Mouse (Mus musculus) ovary, postnatal 36 days (tissue): ENCODE measurements around the gene Vwa2.

Source experiments
- DNase-seq: peaks from one replicate; pipeline ENCODE4 v3.0.0; 2022; ENCODE audit warnings: low spot score, mixed read lengths

Gene Vwa2

DNA sequence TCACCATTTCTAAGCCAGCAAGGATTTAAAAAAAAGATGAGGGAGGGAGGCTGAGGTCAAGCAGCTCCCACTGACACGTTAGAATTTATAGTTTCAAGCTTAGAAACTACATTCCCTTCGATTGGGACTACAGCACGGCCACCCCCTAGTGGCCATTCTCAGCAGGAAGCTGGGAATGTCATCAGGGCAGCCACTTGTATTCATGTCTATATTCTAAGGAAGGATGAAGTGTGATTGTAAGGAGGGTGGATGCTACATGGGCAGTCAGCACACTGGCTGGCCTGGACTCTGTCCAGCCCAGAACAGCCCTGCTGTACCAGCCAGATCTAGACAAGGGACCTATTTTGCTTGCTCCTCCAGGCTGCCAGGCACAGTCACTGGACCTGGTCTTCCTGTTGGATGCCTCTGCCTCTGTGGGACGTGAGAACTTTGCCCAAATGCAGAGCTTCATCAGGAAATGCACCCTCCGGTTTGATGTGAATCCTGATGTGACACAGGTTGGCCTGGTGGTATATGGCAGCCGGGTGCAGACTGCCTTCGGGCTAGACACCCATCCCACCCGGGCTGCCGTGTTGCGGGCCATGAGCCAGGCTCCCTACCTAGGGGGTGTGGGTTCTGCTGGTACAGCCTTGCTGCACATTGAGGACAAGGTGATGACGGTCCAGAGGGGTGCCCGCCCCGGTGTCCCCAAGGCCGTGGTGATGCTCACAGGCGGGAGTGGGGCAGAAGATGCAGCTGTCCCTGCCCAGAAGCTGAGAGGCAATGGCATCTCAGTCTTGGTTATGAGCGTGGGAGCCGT, 34.6 kb downstream of the Vwa2 start:
- peak; percentile 27 for DNase-seq

DNA sequence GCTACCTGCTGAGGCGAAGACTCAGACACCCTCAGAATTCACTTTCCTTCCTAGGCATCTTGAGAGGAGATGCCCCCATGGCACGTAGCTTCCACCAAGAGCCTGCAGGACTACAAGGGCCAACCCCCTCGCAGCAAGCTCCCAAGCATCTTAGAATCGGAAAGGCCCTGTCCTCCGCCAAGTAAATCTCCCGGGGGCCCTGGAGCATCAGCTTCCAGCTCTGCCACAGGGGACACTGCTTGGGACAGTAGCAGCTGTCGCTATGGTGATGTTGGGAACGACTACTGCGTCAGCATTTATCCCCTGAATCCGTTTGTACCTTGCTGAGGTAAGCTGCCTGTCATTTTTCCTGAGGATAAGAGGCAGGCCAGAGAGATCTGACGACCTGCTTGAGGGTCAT, 36.5 kb downstream of the Vwa2 start:
- no peak for DNase-seq

DNA sequence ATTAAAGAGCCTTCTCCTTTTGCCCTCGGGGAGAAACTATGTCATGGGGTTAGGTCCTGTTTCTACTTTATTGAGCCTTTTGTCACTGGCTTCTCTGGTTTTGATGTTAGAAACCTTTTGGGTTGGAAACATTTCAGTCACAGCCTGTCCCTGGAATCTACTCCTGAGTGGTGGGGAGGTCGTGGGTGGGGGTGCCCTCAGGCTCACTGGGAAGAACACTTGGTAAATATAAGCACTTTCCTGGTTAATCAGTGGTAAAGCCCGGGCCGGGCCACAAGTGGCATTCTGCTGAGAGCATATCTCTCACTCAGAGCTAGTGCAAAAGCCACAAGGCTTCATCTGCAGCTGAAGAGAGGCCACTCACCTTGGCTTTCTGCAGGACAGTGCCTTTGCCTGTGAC, 39.7 kb downstream of the Vwa2 start:
- DNase-seq: no peak

DNA sequence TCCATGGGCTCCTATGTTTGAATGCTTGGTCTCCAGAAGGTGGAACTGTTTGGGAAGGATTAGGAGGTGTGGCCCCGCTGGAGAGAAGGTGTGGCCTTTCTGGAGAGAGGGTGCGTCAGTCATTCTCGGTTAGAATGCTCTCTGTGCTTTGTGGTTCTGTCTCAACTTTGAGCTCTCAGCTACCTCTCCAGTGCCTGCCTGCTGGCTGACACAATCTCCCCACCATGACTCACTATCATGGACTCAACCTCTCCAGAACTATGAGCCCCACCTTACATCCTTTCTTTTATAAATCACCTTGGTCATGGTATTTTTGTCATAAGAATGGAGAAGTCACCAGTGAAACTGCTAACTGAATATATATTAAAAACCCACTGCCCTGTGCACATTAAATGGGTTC, 40.6 kb downstream of the Vwa2 start:
- DNase-seq: no peak

DNA sequence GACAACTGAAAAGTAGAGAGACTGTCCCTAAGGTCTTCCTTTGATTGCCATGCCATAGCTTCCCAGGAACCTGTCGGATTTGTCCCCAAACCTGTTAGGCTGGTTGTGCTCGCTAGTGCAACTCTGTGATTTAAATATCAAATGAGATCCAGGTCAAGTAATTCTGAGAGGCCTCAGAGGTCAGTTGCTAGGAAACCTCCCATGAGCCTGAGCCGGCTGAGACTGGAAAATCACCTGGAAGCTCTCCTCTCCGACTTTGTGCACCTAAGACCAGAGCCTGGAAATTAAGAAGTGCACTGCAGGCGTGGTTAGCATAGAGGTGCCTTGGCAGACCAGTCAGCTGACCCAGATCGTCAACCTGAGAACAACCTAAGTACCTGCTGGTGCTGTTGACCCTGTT, 41.0 kb downstream of the Vwa2 start:
- no peak for DNase-seq

DNA sequence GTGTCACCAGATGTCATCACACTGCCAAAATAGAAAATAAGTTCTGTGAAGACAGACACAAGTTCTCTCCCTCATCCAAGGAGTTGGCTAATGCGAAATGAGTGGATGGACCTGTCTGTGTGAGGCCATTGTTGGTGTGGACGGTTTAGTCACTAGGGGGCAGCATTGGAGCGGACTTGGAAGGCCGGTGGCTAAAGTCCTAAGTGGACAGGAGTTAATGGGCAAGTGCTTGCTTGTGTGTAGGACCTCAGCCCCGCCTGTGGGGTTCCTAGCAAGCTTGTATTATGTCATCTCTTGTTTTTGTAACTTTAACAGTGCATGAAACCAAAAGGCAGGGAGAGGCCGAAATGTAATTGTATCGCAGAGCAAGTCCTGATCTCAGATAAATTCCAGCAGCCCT, 45.6 kb downstream of the Vwa2 start:
- DNase-seq: peak; percentile 82

DNA sequence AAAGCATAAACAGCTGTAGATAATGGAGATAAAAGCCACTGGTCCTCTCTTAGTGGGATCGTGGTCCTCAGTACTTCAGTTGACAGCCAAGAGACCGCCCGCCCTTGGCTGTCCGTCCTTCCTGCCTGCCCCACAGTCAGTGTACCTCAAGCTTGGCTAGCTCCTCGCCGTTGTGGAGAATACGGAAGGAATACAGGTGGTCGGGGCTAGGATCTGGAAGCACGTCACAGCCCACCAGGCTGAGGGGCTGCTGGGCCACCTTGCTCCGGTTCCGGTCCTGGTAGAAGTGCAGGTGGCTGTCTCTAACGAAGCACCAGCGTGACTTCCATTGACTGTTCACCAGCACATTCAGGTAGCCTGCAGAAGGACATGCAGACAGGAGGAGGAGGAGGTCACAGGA, 46.2 kb downstream of the Vwa2 start:
- DNase-seq: no peak

DNA sequence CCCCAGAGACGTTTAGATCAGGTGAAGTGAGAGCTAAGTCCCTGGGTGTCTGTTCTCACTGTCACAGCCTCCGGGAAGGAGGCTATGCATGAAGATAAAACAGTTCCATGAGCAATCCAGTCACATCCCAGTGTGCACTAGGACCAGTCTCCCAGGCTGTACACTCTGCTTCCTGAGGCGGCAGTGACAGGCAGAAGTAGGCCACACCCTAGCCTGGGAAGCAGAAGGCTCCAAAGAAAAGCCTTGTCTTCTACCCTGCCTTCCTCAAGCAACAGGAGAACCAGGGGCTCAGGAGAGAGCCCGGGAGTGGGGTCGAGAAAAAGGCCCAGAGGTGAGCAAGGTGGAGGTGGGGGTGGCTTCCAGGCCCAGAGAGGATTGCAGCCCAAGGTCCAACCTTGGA, 47.7 kb downstream of the Vwa2 start:
- no peak for DNase-seq

DNA sequence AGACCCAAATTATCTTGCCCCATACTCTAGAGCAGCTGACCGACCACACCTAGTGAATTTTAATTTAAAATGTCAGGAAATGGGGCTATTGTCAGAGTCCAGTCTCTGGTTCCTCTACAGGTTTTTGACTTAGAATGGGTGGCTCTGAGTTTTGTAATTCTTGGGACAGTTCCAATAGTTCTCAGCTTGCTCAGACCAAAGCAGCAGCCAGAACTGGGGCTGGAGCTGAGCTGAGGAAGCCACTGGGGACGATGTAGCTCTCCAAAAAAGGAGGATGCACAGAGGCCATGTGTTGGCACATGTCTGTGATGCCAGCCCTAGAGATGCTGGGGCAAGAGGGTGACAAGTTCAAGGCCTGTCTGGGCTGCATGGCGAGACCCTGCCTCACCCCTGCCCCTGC, 55.3 kb downstream of the Vwa2 start:
- DNase-seq: no peak

DNA sequence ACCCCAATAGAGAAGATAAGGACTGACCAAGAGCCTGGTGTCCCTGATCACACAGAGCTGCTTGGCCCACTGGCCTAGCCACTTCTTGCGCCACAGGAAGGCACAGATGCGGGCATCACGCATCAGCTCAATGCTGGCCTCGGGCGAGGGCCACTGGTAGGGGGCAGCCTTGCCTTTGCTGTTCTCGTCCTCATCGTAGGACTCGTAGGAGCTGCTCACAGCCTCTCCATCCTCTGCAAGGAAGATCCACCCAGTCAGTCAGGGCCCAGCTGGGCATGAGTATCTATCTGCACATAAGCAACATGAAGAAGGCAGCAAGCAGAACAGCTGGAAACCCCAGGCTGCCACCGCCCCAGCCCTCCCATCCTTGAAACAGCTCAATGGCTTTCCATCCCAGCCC, 56.0 kb downstream of the Vwa2 start:
- DNase-seq: peak; percentile 41

DNA sequence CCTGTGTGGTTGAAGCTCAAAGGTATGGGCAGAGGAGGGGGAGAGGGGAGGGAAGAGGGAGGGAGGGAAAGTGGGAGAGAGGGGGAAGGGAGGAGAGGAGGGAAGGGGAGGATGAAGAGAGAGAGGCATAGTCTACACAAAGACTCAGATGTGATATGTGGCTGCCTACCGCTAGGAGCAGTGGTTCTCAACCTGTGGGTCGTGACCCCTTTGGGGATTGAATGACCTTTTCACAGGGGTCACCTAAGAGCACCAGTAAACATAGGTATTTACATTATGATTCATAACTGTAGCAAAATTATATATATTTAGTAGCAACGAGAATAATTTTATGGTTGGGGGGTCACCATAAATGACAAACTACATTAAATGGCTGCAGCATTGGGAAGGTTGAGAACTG, 59.8 kb downstream of the Vwa2 start:
- DNase-seq: no peak

DNA sequence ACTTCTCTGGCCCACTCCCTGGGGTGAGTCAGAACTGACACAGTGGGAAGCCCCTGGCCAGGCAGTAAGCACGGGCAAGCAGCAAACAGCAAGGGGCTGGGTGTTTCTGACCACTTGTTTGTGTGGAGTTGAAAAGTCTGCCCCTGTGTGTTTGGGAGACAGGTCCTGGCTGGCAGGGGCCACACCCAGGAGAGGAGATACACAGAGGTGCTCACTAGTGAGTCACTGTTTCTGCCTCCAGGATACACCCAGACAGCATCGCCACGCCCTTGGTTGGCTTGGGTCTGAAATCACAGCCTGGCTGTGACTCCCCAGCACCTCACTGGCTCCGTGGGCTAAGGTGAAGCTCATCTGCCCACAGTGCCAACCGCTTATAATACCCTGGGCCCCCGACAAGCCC, 61.1 kb downstream of the Vwa2 start:
- DNase-seq: no peak

DNA sequence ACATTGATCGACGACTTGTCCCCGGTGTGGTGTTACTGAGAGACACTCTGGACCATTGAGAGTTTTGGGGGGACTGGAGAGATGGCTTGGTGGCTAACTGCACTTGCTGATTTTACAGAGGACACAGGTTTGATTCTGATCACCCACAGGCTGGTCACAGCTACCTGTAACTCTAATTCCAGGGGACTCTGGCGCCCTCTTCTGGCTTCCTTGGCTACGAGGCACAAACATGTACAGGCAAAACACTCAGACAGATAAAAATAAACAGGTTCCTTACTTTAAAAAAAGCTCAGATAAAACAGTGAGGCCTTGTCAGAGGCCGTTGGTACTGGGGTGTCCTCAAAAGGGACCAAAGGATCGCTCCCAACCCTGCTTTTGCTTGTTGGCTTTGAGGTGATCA, 61.7 kb downstream of the Vwa2 start:
- DNase-seq: no peak

DNA sequence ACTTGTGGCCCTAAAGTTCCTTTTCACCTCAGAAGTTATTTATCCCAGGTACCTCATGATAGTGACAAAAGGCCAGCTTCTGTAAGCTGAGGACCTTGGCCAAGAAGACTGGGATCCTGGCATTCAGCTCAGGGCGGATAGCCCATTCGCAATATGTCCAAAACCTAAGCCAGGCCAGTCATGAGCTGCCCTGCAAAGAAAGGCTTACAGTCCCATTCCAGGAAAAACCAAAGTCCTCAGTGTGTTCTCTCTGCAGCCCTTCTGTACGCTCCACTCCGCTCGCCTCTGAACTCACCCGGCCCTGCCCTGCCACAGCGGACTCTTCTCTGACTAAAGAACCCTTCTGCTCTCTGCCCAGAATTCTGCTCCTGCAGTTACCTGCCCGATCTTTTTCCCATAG, 62.2 kb downstream of the Vwa2 start:
- DNase-seq: no peak

DNA sequence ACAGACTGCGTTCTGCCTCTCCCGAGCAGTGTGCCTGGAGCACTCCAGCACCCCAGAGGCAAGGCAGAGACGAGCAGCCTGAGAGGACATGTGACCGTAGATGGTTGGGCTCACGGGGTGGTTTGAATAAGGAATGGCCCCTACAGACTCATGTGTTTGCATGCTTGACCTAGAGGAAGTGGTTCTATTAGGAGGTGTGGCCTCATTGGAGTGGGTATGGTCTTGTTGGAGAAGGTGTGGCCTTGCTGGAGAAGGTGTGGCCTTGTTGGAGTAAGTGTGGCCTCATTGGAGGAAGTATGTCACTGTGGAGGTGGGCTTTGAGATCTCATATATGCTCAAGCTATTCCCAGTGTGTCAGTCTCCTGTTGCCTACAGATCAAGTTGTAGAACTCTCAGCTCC, 63.9 kb downstream of the Vwa2 start:
- DNase-seq: no peak

DNA sequence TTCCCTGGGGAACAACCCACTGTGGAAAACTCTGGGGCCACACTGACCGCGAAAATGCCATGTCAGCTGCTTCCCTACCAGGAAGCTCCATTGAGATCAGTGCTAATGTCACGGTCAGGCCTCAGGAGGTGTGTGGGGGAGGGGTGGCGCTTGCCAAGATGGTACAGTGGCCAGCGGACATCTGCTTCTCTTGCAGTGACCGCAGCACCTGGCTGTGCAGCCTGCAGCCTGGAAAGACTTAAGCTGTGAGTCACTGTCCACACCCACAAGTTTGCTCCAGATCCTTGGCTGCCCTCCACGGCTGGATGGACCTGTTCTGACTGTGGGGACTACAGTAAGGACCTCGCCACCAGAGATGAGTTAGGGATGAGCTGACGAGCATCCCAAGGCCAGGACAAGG, 65.8 kb downstream of the Vwa2 start:
- DNase-seq: peak; percentile 32

DNA sequence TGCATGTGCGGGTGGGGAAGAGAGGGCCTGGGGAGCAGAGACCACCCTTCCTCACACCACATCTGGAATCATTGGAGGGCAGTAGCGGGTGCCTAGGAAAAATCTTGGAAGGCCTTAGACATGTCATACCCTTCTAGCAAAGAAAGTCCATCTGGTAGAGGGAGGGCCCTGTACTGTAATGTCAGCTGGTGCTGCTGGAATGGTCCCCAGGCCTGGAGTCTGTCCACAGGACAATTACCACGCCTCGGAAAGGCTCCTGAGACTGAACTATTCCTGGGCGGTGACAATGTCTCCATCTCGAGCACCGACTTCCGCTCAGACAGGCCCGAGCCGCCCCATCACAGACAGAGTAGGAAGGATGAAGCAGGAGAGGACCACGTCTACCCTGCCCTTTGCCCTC, 66.5 kb downstream of the Vwa2 start:
- DNase-seq: no peak

DNA sequence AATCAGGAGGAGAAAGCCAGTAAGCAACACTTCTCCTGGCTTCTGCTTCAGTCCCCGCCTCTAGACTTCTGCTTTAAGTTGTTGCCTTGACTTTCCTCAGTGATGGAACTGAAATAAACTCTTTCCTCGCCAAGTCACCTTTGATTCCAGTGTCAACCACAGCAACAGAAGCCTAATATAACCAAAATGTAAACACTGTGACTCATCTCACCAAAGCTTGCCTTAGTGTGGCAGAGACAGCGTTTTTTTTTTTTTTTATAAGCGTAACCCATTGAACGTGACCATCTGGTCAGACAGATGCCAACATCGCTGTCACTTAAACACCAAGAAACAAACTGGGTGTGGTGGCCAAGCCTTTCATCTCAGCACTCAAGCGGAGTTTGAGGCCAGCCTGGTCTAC, 68.2 kb downstream of the Vwa2 start:
- no peak for DNase-seq

DNA sequence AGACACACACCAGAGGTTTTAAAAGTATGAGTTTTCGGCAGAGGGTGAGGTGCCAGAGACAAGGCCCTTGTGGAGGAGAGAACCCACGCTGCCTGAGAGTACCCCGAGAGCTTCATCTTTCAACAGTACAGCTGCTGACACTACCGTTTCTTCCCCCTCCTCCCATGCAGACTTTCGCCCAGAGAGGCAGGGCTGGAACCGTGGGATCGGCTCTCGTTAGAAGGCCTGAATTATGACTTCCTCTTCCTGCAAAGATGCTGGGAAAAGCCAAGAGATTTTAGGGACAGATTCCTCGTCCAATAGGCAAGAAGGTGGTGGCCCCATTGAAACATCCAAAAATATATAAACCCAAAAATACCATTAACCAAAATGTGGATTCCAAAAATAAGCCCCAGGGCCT, 70.2 kb downstream of the Vwa2 start:
- DNase-seq: no peak

DNA sequence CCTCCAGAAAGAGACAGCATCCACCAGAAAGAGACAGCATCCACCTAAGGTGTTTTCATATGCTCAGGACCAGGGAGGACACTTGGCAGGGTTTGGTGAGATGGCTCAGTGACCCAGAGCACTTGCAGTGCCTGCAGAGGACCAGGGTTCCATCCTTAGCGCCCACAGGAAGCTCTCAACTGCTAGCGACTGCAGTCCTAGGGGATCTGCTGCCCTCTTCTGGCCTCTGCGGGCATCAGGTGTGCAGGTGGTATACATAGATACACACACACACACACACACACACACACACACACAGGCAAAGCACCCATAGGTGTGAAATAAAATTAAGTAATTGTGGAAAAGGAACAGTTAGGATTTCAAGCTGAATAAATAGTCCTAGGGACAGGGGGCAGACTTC, 70.8 kb downstream of the Vwa2 start:
- DNase-seq: no peak

DNA sequence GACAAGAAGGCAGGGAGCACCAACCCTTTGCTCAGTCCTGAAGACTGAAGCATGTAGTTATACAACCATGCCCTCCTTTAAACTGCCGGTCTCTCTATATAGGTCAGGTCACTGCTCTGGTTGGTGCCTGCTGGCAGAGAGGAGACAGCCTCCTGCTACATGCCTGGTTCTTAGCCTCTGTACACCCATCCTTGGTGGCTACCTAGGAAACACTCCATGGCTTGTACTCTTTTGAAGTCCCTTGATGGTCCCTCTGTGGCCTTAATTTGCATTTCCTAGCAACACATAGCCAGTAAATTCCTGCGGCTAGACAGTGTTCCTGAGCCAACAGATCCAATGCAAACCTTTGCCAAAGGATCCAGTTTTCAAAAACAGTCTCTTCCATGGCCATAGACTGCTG, 71.6 kb downstream of the Vwa2 start:
- no peak for DNase-seq

DNA sequence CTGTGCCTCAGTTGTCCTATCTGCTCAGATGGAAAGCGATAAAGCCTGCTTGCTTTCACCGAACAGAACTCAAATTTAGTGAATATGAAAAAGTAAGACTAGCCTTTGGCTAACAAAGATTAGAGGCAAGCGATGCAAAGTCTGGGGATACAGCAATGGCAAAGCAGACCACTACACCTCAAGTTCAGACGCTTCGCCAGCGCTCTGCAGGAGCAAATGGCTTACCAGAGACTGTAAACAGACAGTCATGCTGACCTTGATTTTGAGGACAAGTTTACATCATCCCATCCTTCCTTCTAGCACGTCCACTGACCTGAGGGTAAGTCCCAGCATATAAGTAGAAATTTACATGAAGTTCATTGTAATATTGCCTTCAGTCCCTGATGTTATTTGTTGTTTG, 72.2 kb downstream of the Vwa2 start:
- no peak for DNase-seq

DNA sequence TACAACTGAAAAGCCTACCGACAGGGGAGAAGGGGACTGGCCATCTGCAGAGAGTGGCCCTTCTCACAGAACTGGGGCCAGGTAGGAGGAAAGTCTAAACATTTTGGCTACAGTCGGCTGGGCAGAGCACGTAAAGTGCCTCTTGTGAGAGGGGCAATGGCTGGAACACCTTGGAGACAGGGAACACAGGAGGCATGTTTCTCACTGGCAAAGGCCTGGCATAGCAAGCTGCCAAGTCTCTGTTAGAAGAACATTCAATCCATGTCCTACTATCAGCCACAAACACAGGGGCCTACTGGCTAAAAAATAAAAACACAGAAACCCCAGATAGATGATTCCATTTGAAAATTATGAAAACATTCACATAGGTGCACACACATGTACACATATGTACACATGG, 72.7 kb downstream of the Vwa2 start:
- DNase-seq: no peak

DNA sequence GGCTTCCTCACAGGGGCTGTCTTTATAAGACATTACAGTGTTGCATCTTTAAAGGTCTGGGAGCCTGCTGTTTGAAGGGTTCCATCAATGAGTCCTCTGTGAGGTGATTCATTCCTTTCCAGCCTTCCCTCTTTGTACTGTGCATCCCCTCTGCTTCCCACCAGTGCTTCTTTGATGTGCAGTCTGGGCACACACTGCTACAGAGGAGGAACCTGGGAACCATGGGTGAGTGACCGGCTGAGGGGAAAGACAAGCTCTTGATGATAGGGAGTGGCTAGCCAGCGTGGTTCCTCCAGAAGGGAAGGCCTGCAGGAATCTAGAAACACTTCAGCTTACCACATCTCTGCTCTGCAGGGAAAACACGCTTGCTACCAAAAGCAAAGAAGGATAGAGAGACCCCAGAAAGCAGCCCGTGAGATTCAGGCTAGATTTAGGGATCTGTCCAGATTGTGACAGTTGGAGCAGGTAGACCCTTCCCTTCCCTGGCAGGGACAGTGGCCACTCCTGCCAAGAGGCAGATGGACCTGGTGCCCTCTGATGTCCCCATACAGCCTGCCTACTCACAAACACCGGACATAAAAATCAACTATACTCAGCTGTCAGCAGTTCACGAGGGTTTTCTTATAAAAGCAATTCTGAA, 74.0 kb downstream of the Vwa2 start:
- DNase-seq: no peak
